Mouse (Mus musculus) embryonic facial prominence, embryonic 12.5 days (tissue): ENCODE measurements around the gene Pcbd1. TPM values are rescaled to one million over a fixed set of nuclear protein-coding genes. Genes with fewer than 3 reads are reported as not detected.

Experiments used
- ATAC-seq: fragments of 200-750 bp; cut with Nextera tagmentation; 2 replicates; pipeline ENCODE4 v1.8.0; 2017; ENCODE audit not compliant: insufficient number of reproducible peaks, insufficient read depth, low FRiP score, low TSS enrichment
- H3K27ac ChIP-seq: fragments of 300-500 bp; sonication (generic); 2 replicates; pipeline ENCODE4 v1.5.1; 2016; ENCODE audit warnings: mild to moderate bottlenecking
- H3K27me3 ChIP-seq: fragments of 300-500 bp; sonication (generic); 2 replicates; pipeline ENCODE4 v1.6.1; 2016; ENCODE audit warnings: mild to moderate bottlenecking, moderate library complexity
- H3K36me3 ChIP-seq: fragments of 300-500 bp; sonication (generic); 2 replicates; pipeline ENCODE4 v1.6.1; 2016; ENCODE audit warnings: mild to moderate bottlenecking
- H3K4me1 ChIP-seq: fragments of 300-500 bp; sonication (generic); 2 replicates; pipeline ENCODE4 v1.6.1; 2016
- H3K4me2 ChIP-seq: fragments of 300-500 bp; sonication (generic); replicated peaks from 2 replicates; pipeline ENCODE4 v1.6.1; 2016; ENCODE audit warnings: mild to moderate bottlenecking, moderate library complexity
- H3K4me3 ChIP-seq: fragments of 300-500 bp; sonication (generic); 2 replicates; pipeline ENCODE4 v1.5.1; 2016; ENCODE audit warnings: mild to moderate bottlenecking
- H3K9ac ChIP-seq: fragments of 300-500 bp; sonication (generic); 2 replicates; pipeline ENCODE4 v1.6.1; 2016; ENCODE audit warnings: mild to moderate bottlenecking, moderate library complexity
- H3K9me3 ChIP-seq: fragments of 300-500 bp; sonication (generic); 2 replicates; pipeline ENCODE4 v1.6.1; 2016; ENCODE audit warnings: mild to moderate bottlenecking, moderate library complexity
- WGBS: fragments of 180-500 bp; shearing (Covaris S2); methylation state at CpG from one replicate; pipeline ENCODE4 v1.1.7; 2016; 5-methylcytosine and 5-hydroxymethylcytosine counted together
- polyA plus RNA-seq: library from polyadenylated mRNA; unstranded; fragments of >200 nt; fragmentation: Nextera tagmentation; extraction: Ambion mirVana; gene quantifications from 2 replicates; pipeline ENCODE4 v1.2.1, GENCODE M21; 2016

Pcbd1 gene
- 11.8 and 12.8 TPM in 2 replicates for polyA plus RNA-seq

DNA sequence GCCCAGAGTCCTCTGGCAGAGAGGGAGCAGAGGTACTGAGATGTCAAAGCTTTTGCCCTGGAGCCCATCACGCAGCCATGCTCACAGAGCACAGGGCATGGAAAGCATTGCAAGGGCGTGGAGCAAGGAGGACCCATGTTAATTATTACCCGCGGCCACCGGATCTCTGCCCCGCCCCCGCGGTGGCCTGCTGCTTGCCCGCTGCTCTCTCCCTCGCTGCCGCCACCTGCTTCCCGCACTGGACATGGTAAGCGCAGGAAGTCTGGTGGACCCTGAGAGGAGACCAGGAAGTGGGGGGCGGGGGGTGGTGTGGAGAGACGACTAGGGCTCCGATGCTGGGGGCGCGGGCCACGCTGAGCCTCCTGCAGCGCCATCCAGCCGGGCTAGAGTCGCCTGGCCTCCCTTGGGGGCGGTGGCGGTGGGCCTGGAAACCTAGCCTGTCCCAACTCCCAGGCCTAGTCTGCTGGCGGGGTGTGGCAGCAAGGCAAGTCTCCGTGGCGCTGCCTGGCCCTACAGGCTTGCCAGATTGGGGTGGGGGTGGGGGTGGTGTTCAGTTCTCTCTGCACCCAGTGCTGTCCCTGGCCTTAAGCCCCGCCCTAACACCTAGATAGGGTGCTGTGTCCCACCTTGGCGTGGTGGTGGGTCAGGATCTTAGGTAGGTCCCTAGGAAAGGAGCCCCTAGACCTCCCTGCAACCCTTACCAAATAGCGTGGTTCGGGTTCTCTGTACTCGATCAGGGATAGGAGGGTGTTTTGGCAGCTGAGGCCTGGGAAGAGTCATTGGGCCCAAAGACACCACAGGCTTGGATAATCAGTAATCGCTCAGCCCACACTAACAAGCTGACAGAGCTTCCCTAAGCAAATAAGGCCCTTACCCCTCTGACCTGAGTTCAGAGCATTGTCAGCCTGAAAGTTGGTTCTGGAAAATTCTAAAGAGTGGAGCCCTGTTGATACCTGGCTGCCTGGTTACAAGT, at the start of gene Pcbd1:
Pcbd1 (plus strand) TSS at position 162 of the 973 bp plus-strand sequence.
- Histone ChIP-seq H3K4me2 (peak within 1 kb of the TSS; percentile 76), H3K36me3 (no peaks in the 10 kb centered on the region), H3K4me1 (peaks cover 9% of the 10 kb centered on the region), H3K9ac (peak within 1 kb of the TSS; percentile 64), H3K27ac (0 out of 2 replicates have a peak within 1 kb of the TSS, but pooled peaks have one; percentile 26), H3K27me3 (no peaks in the 10 kb centered on the region), H3K9me3 (no peaks in the 10 kb centered on the region), H3K4me3 (peak within 1 kb of the TSS; percentile 35)
- peak; percentile 42; the same call in 1 of the 2 replicates for ATAC-seq
- WGBS = 10% methylated on average over 30 of the region's 33 CpGs

DNA sequence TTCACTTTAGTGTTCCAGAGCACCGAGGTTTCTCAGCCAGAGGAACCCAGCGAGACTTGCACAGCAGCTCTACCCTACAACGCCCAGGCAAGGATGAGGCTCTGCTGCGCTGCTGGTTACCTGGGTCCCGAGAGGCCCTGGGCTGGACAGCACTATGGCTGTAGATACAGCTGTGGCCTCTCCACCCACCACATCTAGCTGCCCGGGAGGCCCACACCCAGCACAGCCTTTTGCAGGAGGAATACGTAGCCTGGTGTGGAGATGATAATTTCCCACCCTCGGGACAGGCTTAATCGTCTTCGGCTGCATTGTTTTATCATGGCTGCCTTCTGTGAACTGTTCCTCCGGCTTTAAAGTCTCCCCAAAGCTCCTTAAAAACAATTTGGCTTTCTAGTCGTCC, 49.5 kb upstream of the Pcbd1 start:
- no peak overlapping the region for H3K4me2 ChIP-seq
- H3K4me1 ChIP-seq = no peaks in the 10 kb centered on the region
- H3K27me3 ChIP-seq = peaks cover 9% of the 10 kb centered on the region; the same call in 1 of the 2 replicates
- 57% methylated on average over 12 of the region's 12 CpGs for WGBS
- no peak overlapping the region for H3K4me3 ChIP-seq
- no peak overlapping the region for H3K9ac ChIP-seq
- H3K36me3 ChIP-seq = no peaks in the 10 kb centered on the region
- no peaks in the 10 kb centered on the region for H3K9me3 ChIP-seq
- ATAC-seq = no peak
- H3K27ac ChIP-seq = no peak overlapping the region

DNA sequence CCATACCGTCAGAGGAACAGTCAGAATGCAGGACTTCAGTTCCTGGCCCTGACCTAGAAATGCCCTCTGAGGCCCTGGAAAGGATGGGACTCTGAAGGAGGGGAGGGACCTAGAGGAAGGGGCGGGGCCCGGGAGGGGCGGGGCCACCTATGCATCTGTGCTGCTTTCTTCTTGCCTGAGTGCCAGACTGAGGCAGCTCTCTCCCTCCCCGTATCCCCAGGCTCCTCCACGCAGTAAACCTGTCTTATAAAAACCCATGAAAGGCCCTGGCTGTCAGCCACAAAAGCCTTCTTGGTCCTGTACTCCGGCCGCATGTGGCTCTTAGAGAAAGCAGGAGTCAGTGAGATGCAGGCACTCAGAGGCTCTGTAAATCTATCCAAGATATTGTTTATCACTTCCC, 44.0 kb upstream of the Pcbd1 start:
- Histone ChIP-seq H3K4me1 (no peaks in the 10 kb centered on the region), H3K9me3 (no peaks in the 10 kb centered on the region), H3K4me3 (no peak overlapping the region), H3K27ac (no peak overlapping the region), H3K36me3 (no peaks in the 10 kb centered on the region), H3K27me3 (peaks cover 4% of the 10 kb centered on the region; the same call in 1 of the 2 replicates), H3K9ac (no peak overlapping the region), H3K4me2 (no peak overlapping the region)
- 10% methylated on average over 8 of the region's 8 CpGs for WGBS
- no peak for ATAC-seq

DNA sequence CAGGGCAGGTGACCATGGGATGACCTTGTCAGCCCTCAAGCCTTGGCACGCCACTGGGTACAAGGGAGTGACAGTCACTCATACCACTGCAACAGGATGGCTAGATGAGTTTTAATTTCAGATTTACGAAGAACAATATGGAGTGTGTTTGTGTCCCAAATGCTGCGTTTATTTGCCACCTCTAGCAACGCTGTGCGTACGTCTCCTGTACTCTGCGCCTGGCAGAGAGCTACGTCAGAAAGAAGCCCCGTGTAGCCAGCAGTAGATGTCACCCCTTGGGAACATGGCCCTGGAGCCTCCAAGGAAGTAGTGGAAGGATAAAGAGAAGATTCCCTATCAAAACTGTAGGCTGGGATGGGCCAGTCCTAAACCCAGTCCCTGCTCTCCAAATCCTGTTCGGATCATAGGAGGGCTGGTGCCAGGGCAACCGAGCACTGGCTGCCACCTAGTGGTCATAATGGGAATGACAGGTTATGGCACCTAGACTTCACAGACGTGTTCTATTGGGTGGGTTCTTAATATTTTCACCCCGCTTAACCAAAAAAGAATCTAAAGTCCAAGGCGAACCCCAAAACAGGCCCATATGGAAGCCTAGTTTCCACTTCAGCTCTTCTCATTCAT, 37.0 kb upstream of the Pcbd1 start:
- Histone ChIP-seq H3K27ac (no peak overlapping the region), H3K36me3 (no peaks in the 10 kb centered on the region), H3K4me3 (no peak overlapping the region), H3K4me1 (no peaks in the 10 kb centered on the region), H3K9me3 (peaks cover 6% of the 10 kb centered on the region; the same call in 1 of the 2 replicates), H3K9ac (no peak overlapping the region), H3K4me2 (no peak overlapping the region), H3K27me3 (no peaks in the 10 kb centered on the region)
- WGBS = 59% methylated on average over 14 of the region's 14 CpGs
- ATAC-seq = no peak

- Histone ChIP-seq H3K9me3 (peaks cover 6% of the 10 kb centered on the region), H3K27ac (no peak overlapping the region), H3K36me3 (no peaks in the 10 kb centered on the region), H3K4me3 (no peak overlapping the region), H3K9ac (no peak overlapping the region), H3K4me2 (no peak overlapping the region), H3K27me3 (no peaks in the 10 kb centered on the region), H3K4me1 (peaks cover 10% of the 10 kb centered on the region; the same call in 1 of the 2 replicates)
- WGBS = 94% methylated on average over 7 of the region's 7 CpGs
- ATAC-seq = no peak
Measured at GRCm38 (mm10) chr10:61056661-61057060, 32.5 kb upstream of the Pcbd1 start.

GRCm38 (mm10) chr10:61059101-61059500, 30.0 kb upstream of the Pcbd1 start:
- H3K36me3 ChIP-seq = no peaks in the 10 kb centered on the region
- H3K4me1 ChIP-seq = peaks cover 10% of the 10 kb centered on the region; the same call in 1 of the 2 replicates
- no peaks in the 10 kb centered on the region for H3K27me3 ChIP-seq
- H3K9ac ChIP-seq = no peak overlapping the region
- no peak overlapping the region for H3K4me3 ChIP-seq
- no peak overlapping the region for H3K4me2 ChIP-seq
- no CpG with 5 or more reads among the region's 1 CpGs for WGBS
- ATAC-seq = no peak
- no peak overlapping the region for H3K27ac ChIP-seq
- H3K9me3 ChIP-seq = peaks cover 6% of the 10 kb centered on the region

DNA sequence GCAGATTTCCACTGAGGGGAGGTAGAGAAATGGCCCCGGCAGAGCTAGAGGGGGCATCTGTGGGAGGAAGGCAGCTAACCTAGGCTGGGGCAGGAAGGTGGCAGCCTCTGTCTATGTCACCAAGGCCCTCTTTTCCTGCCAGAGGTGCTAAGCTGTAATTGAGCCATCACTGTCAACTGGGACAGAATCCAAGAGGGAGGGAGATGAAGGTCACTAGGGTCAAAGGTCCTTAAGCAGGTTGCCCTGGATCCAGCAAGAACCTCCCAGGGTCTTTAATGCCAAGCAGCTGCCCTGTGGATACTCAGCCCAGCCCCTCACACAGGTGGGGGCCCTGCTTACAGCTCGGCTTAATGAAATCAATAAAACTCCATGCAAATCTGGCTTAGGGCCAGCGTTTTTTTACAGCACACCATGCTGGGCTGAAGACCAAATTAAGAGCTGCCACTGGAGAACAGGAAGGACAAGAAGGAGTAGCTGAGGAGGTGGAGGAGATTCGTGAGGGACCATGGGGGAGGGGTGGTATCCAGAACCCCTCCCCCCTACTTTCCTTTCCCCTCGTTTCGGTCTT, 29.5 kb upstream of the Pcbd1 start:
- H3K36me3 ChIP-seq = no peaks in the 10 kb centered on the region
- H3K27me3 ChIP-seq = no peaks in the 10 kb centered on the region
- no peak for ATAC-seq
- 17% methylated on average over 6 of the region's 6 CpGs for WGBS
- peaks cover 12% of the 10 kb centered on the region for H3K4me1 ChIP-seq
- no peak overlapping the region for H3K4me3 ChIP-seq
- peaks cover 6% of the 10 kb centered on the region for H3K9me3 ChIP-seq
- no peak overlapping the region for H3K27ac ChIP-seq
- no peak overlapping the region for H3K9ac ChIP-seq
- no peak overlapping the region for H3K4me2 ChIP-seq

GRCm38 (mm10) chr10:61063271-61063864, 25.8 kb upstream of the Pcbd1 start:
- Histone ChIP-seq H3K36me3 (no peaks in the 10 kb centered on the region), H3K4me2 (no peak overlapping the region), H3K27ac (no peak overlapping the region), H3K9me3 (no peaks in the 10 kb centered on the region), H3K9ac (no peak overlapping the region), H3K4me1 (peaks cover 18% of the 10 kb centered on the region), H3K4me3 (no peak overlapping the region), H3K27me3 (no peaks in the 10 kb centered on the region)
- 68% methylated on average over 10 of the region's 10 CpGs for WGBS
- ATAC-seq = no peak

DNA sequence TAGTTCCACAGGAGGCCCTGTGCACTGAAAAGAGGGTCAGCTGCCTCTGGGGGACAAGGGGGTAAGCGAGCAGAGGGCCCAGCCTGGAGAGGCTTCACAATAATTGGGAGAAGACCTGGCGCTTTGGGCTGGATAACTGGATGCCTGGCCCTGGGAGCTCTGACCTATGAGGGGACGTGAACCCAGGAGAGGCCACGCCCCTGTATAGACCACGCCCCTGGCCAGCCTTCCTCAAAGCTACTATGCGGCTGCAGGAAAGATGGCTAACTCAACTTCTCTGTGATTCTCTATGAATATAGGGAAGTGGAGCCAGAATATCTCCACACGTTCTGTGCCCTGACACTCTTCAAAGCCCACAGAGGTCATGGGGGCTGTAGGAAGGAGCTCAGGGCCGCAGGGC, 24.5 kb upstream of the Pcbd1 start:
- H3K36me3 ChIP-seq = no peaks in the 10 kb centered on the region
- H3K4me3 ChIP-seq = no peak overlapping the region
- WGBS = 10% methylated on average over 8 of the region's 8 CpGs
- no peak for ATAC-seq
- H3K4me2 ChIP-seq = 0 out of 2 replicates have a peak overlapping the region, but pooled peaks have one; percentile 1
- peaks cover 28% of the 10 kb centered on the region for H3K4me1 ChIP-seq
- H3K9me3 ChIP-seq = no peaks in the 10 kb centered on the region
- no peak overlapping the region for H3K27ac ChIP-seq
- H3K27me3 ChIP-seq = 0 out of 2 replicates have a peak, but pooled peaks cover 3% of the 10 kb centered on the region
- no peak overlapping the region for H3K9ac ChIP-seq

DNA sequence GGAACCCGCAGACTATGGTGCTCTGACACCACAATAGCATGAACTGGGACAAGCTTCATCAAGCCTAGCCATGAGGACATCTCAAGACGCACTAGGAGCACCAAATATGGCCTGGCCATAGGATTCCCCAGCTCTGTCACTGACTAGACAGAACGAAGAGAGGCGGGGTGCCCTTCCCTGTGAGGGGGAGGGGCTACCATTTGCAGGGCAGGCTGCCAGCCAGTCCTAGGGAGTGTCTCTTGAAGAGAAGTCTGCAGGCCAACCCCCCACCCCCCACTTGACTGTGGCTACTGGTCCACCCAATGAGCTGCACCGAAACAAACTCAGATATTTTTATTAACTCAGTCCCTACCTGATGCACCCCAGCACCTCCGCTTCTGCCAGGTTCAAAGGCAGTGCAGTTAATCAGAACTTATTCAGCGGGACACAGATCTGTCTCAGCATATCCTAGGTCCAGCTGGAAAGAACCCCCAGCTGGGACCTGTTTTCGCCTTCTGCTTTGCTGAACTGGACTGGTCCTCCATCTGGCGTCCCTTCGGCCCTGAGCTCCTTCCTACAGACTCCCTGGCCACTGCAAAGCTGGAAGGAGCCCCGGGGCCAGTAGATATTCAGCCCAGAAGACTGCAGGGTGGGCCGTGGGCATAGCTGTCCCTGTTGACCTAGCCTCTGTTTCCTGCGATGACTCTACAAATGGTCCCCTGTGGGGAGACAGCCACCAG, 23.7 kb upstream of the Pcbd1 start:
- no peaks in the 10 kb centered on the region for H3K36me3 ChIP-seq
- no peak overlapping the region for H3K4me3 ChIP-seq

More for the DNA sequence above, 23.7 kb upstream of the Pcbd1 start:
- 52% methylated on average over 13 of the region's 13 CpGs for WGBS
- ATAC-seq = no peak
- no peak overlapping the region for H3K9ac ChIP-seq
- no peak overlapping the region for H3K27ac ChIP-seq
- no peaks in the 10 kb centered on the region for H3K9me3 ChIP-seq
- H3K4me2 ChIP-seq = 0 out of 2 replicates have a peak overlapping the region, but pooled peaks have one; percentile 1
- H3K27me3 ChIP-seq = 0 out of 2 replicates have a peak, but pooled peaks cover 3% of the 10 kb centered on the region
- H3K4me1 ChIP-seq = peaks cover 22% of the 10 kb centered on the region
